Mouse (Mus musculus) forebrain, embryonic 14.5 days (tissue): ENCODE data around the gene Ttc25. TPM values are rescaled to one million over a fixed set of nuclear protein-coding genes. Genes with fewer than 3 reads are reported as not detected.
"Not testable (repeated sequence)": the region's sequence is repeated elsewhere in the genome, so short reads cannot be mapped to it uniquely, and the experiment has no call there.

Source experiments
- ATAC-seq: fragments of 200-750 bp; cut with Nextera tagmentation; 2 replicates; pipeline ENCODE4 v1.8.0; 2017; ENCODE audit warnings: mild to moderate bottlenecking, moderate library complexity
- DNase-seq: peaks from one replicate; pipeline ENCODE4 v3.0.0-alpha.2; 2015; ENCODE audit warnings: low spot score
- H3K27ac ChIP-seq: fragments of 300-500 bp; sonication (generic); 2 replicates; pipeline ENCODE4 v1.5.1; 2014; ENCODE audit warnings: low read depth, mild to moderate bottlenecking, control low read depth, low read length, moderate library complexity
- H3K27me3 ChIP-seq: fragments of 300-500 bp; sonication (generic); replicated peaks from 2 replicates; pipeline ENCODE4 v1.6.1; 2014; ENCODE audit warnings: low read length, control low read depth, mixed read lengths; ENCODE audit not compliant: control insufficient read depth, insufficient read depth
- H3K36me3 ChIP-seq: fragments of 300-500 bp; sonication (generic); 2 replicates; pipeline ENCODE4 v1.6.1; 2014; ENCODE audit warnings: low read length, control low read depth; ENCODE audit not compliant: control insufficient read depth, insufficient read depth
- H3K4me1 ChIP-seq: fragments of 300-500 bp; sonication (generic); 2 replicates; pipeline ENCODE4 v1.6.1; 2014; ENCODE audit warnings: antibody characterized with exemption, low read length, control low read depth; ENCODE audit not compliant: control insufficient read depth, insufficient read depth
- H3K4me2 ChIP-seq: fragments of 300-500 bp; sonication (generic); 2 replicates; pipeline ENCODE4 v1.6.1; 2014; ENCODE audit warnings: mild to moderate bottlenecking, control low read depth, low read length
- H3K4me3 ChIP-seq: fragments of 300-500 bp; sonication (generic); 2 replicates; pipeline ENCODE4 v1.5.1; 2014; ENCODE audit warnings: low read depth, low read length, control low read depth
- H3K9ac ChIP-seq: fragments of 300-500 bp; sonication (generic); 2 replicates; pipeline ENCODE4 v1.6.1; 2014; ENCODE audit warnings: mild to moderate bottlenecking, low read length, control low read depth, moderate library complexity
- H3K9me3 ChIP-seq: fragments of 300-500 bp; sonication (generic); replicated peaks from 2 replicates; pipeline ENCODE4 v1.6.1; 2016; ENCODE audit warnings: low read length, control low read depth, mixed read lengths; ENCODE audit not compliant: control insufficient read depth
- WGBS: fragments of 180-500 bp; shearing (Covaris S2); extraction: QIAGEN DNeasy Blood & Tissue Kit; methylation state at CpG from one replicate; pipeline ENCODE4 v1.1.7; 2014; 5-methylcytosine and 5-hydroxymethylcytosine counted together
- polyA plus RNA-seq: library from polyadenylated mRNA; unstranded; fragments of >200 nt; fragmentation: Nextera tagmentation; extraction: Ambion mirVana; gene quantifications from 2 replicates; pipeline ENCODE4 v1.2.1, GENCODE M21; 2014

Ttc25 gene
- polyA plus RNA-seq, 1 experiment from 2014 or later = 1.7 TPM

GRCm38 (mm10) chr11:100609355-100609996, 64.1 kb downstream of the Ttc25 start:
- Histone ChIP-seq H3K9me3 (no peaks in the 10 kb centered on the region), H3K4me1 (no peaks in the 10 kb centered on the region), H3K36me3 (peaks cover 10% of the 10 kb centered on the region; the same call in 1 of the 2 replicates), H3K27ac (no peak overlapping the region), H3K27me3 (no peaks in the 10 kb centered on the region), H3K4me3 (no peak overlapping the region), H3K9ac (no peak overlapping the region), H3K4me2 (no peak overlapping the region)
- ATAC-seq (no peak), DNase-seq (no peak)
- WGBS = 90% methylated on average over 5 of the region's 5 CpGs

GRCm38 (mm10) chr11:100609997-100610680, 64.7 kb downstream of the Ttc25 start:
- Histone ChIP-seq H3K9me3 (no peaks in the 10 kb centered on the region), H3K36me3 (peaks cover 10% of the 10 kb centered on the region; the same call in 1 of the 2 replicates), H3K4me2 (no peak overlapping the region), H3K9ac (no peak overlapping the region), H3K27me3 (no peaks in the 10 kb centered on the region), H3K4me1 (no peaks in the 10 kb centered on the region), H3K4me3 (no peak overlapping the region), H3K27ac (no peak overlapping the region)
- DNase-seq (no peak), ATAC-seq (no peak)
- 90% methylated on average over 9 of the region's 9 CpGs for WGBS

GRCm38 (mm10) chr11:100611627-100612026, 66.2 kb downstream of the Ttc25 start:
- Histone ChIP-seq H3K4me1 (no peaks in the 10 kb centered on the region), H3K9me3 (no peaks in the 10 kb centered on the region), H3K4me3 (no peak overlapping the region), H3K4me2 (no peak overlapping the region), H3K36me3 (peaks cover 15% of the 10 kb centered on the region; the same call in 1 of the 2 replicates), H3K9ac (no peak overlapping the region), H3K27me3 (no peaks in the 10 kb centered on the region), H3K27ac (no peak overlapping the region)
- ATAC-seq (no peak), DNase-seq (no peak)
- WGBS = 85% methylated on average over 6 of the region's 6 CpGs

GRCm38 (mm10) chr11:100613241-100613640, 67.8 kb downstream of the Ttc25 start:
- ATAC-seq = no peak
- H3K27ac ChIP-seq = no peak overlapping the region
- peak; percentile 54 for DNase-seq
- H3K4me3 ChIP-seq = no peak overlapping the region
- H3K9ac ChIP-seq = no peak overlapping the region
- no peaks in the 10 kb centered on the region for H3K9me3 ChIP-seq
- peaks cover 14% of the 10 kb centered on the region; the same call in 1 of the 2 replicates for H3K36me3 ChIP-seq
- no peak overlapping the region for H3K4me2 ChIP-seq
- 83% methylated on average over 3 of the region's 3 CpGs for WGBS
- H3K27me3 ChIP-seq = no peaks in the 10 kb centered on the region
- H3K4me1 ChIP-seq = peaks cover 7% of the 10 kb centered on the region

- Histone ChIP-seq H3K36me3 (0 out of 2 replicates have a peak, but pooled peaks cover 5% of the 10 kb centered on the region), H3K9ac (no peak overlapping the region), H3K4me2 (no peak overlapping the region), H3K4me1 (peaks cover 12% of the 10 kb centered on the region), H3K27ac (no peak overlapping the region), H3K27me3 (no peaks in the 10 kb centered on the region), H3K9me3 (no peaks in the 10 kb centered on the region), H3K4me3 (no peak overlapping the region)
- WGBS = 79% methylated on average over 5 of the region's 5 CpGs
- DNase-seq (no peak), ATAC-seq (no peak)
These were observed 70.9 kb downstream of the Ttc25 start for GRCm38 (mm10) chr11:100616332-100616731.

- not testable (repeated sequence) for H3K9ac ChIP-seq, H3K27me3 ChIP-seq, H3K9me3 ChIP-seq, H3K4me3 ChIP-seq, H3K4me2 ChIP-seq, H3K36me3 ChIP-seq, DNase-seq, ATAC-seq, H3K27ac ChIP-seq
- peaks cover 12% of the 10 kb centered on the region for H3K4me1 ChIP-seq
- WGBS = 92% methylated on average over 7 of the region's 7 CpGs
These were observed 71.4 kb downstream of the Ttc25 start for GRCm38 (mm10) chr11:100616836-100617235.

GRCm38 (mm10) chr11:100617480-100617879, 72.1 kb downstream of the Ttc25 start:
- no peak overlapping the region for H3K9ac ChIP-seq

GRCm38 (mm10) chr11:100618761-100619484, 73.5 kb downstream of the Ttc25 start, which contains the start of gene Nkiras2:
TSS of gene Nkiras2 (plus strand) at chr11:100619244.
- DNase-seq (peak; percentile 66), ATAC-seq (peak; percentile 49)
- peak within 1 kb of the TSS; percentile 91 for H3K27ac ChIP-seq
- no peaks in the 10 kb centered on the region for H3K9me3 ChIP-seq
- peak within 1 kb of the TSS; percentile 91 for H3K4me3 ChIP-seq
- H3K4me1 ChIP-seq = peaks cover 18% of the 10 kb centered on the region
- H3K9ac ChIP-seq = peak within 1 kb of the TSS; percentile 91
- H3K4me2 ChIP-seq = peak within 1 kb of the TSS; percentile 91
- H3K36me3 ChIP-seq = 0 out of 2 replicates have a peak, but pooled peaks cover 5% of the 10 kb centered on the region
- H3K27me3 ChIP-seq = no peaks in the 10 kb centered on the region
- under 1% methylated on average over 36 of the region's 36 CpGs for WGBS

More at GRCm38 (mm10) chr11:100617480-100617879, 72.1 kb downstream of the Ttc25 start:
- Histone ChIP-seq H3K4me2 (peak overlapping the region; percentile 91; the same call in 1 of the 2 replicates), H3K4me1 (peaks cover 12% of the 10 kb centered on the region), H3K27me3 (no peaks in the 10 kb centered on the region), H3K36me3 (0 out of 2 replicates have a peak, but pooled peaks cover 5% of the 10 kb centered on the region), H3K27ac (no peak overlapping the region), H3K4me3 (no peak overlapping the region), H3K9me3 (no peaks in the 10 kb centered on the region)
- 91% methylated on average over 4 of the region's 4 CpGs for WGBS
- DNase-seq (no peak), ATAC-seq (no peak)
